Mouse (Mus musculus): ENCODE results near the gene 1700030J22Rik. TPM values are rescaled to one million over a fixed set of nuclear protein-coding genes. Genes with fewer than 3 reads are reported as not detected.

Gene 1700030J22Rik
- 1.6 TPM for polyA plus RNA-seq (2014; fragmentation: Illumina TruSeq; extraction: RNeasy Lipid Tissue Mini Kit (QIAGEN cat#74804); ENCODE audit: low read depth, low replicate concordance)

GRCm38 (mm10) chr8:116978631-116979256 is at the start of gene 1700030J22Rik:
TSS of gene 1700030J22Rik (minus strand) at chr8:116978959.

GRCm38 (mm10) chr8:116993095-116993867 is 14.5 kb upstream of the 1700030J22Rik start, which contains the start of gene Gcsh:
TSS of gene Gcsh (minus strand) at chr8:116993537.

GRCm38 (mm10) chr8:116943161-116943554 is 35.6 kb downstream of the 1700030J22Rik start, which contains the start of gene Atmin:
TSS of gene Atmin (plus strand) at chr8:116943393.

GRCm38 (mm10) chr8:116921337-116922059 is 57.3 kb downstream of the 1700030J22Rik start, which contains the start of the genes Cmc2 and Cenpn:
TSS of gene Cmc2 (minus strand) at chr8:116921455.
TSS of gene Cenpn (plus strand) at chr8:116921730.

Other genes with a start within 250 kb of the 1700030J22Rik start
- not detected for gene Cdyl2, start 246.0 kb downstream of the 1700030J22Rik start, polyA plus RNA-seq (2014; fragmentation: Illumina TruSeq; extraction: RNeasy Lipid Tissue Mini Kit (QIAGEN cat#74804); ENCODE audit: low read depth, low replicate concordance)
- gene Cmc2, start 57.5 kb downstream of the 1700030J22Rik start, polyA plus RNA-seq (2014; fragmentation: Illumina TruSeq; extraction: RNeasy Lipid Tissue Mini Kit (QIAGEN cat#74804); ENCODE audit: low read depth, low replicate concordance) = 6.5 TPM
- gene Cenpn, start 57.2 kb downstream of the 1700030J22Rik start, polyA plus RNA-seq (2014; fragmentation: Illumina TruSeq; extraction: RNeasy Lipid Tissue Mini Kit (QIAGEN cat#74804); ENCODE audit: low read depth, low replicate concordance) = 1.3 TPM
- gene Atmin, start 35.6 kb downstream of the 1700030J22Rik start, polyA plus RNA-seq (2014; fragmentation: Illumina TruSeq; extraction: RNeasy Lipid Tissue Mini Kit (QIAGEN cat#74804); ENCODE audit: low read depth, low replicate concordance) = 8.6 TPM
- gene Gcsh, start 14.6 kb upstream of the 1700030J22Rik start, polyA plus RNA-seq (2014; fragmentation: Illumina TruSeq; extraction: RNeasy Lipid Tissue Mini Kit (QIAGEN cat#74804); ENCODE audit: low read depth, low replicate concordance) = 367 TPM
- not detected for gene Pkd1l2, start 103.5 kb upstream of the 1700030J22Rik start, polyA plus RNA-seq (2014; fragmentation: Illumina TruSeq; extraction: RNeasy Lipid Tissue Mini Kit (QIAGEN cat#74804); ENCODE audit: low read depth, low replicate concordance)
- 2.1 TPM for gene Bco1, start 116.9 kb upstream of the 1700030J22Rik start, polyA plus RNA-seq (2014; fragmentation: Illumina TruSeq; extraction: RNeasy Lipid Tissue Mini Kit (QIAGEN cat#74804); ENCODE audit: low read depth, low replicate concordance)
- 1.5 TPM for gene Gan, start 179.2 kb upstream of the 1700030J22Rik start, polyA plus RNA-seq (2014; fragmentation: Illumina TruSeq; extraction: RNeasy Lipid Tissue Mini Kit (QIAGEN cat#74804); ENCODE audit: low read depth, low replicate concordance)

Measured in kidney, adult 10 weeks (tissue).